Mouse (Mus musculus): ENCODE measurements around the gene Lgsn.
A peak's percentile ranks its signal among the peaks of the same experiment; 100 is the strongest.

The Lgsn gene

DNA sequence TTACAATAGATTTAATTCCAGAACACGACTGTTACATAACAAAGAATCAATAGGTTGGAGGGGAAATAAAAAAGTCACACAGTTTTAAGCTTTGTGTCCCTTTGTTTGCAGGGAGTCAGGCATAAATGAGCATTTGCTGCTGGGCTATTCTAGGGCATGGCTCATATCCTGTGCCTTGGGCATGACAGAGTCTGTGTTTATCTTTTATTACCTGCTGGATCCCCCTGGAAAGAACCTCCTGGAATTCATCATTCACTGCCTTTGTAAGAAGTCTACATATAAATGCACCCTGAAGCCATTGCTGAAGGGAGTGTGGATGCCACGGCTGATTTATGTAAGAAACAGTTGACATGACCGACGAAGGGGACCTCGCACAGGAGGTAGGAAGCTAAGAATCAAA lies at the start of gene Lgsn:
TSS of gene Lgsn (plus strand) at position 301 of the 400 bp plus-strand sequence.
- no peak for TF ChIP-seq POU5F1 (IDR thresholded peaks at IDR 0.05; ENCODE audit: borderline replicate concordance, low read length)
- no peak for TF ChIP-seq NANOG (IDR thresholded peaks at IDR 0.05; ENCODE audit: borderline replicate concordance, low read length)
- no peak for TF ChIP-seq CTCF (conservative IDR thresholded peaks at IDR 0.05; ENCODE audit: low read length)
- Histone ChIP-seq H3K9me3 (ENCODE audit: low read length) (no peaks in the 10 kb centered on the region), H3K36me3 (ENCODE audit: insufficient read depth, low read length) (no peaks in the 10 kb centered on the region), H3K4me3 (replicated peaks; ENCODE audit: low read length) (no peak within 1 kb of the TSS), H3K4me1 (replicated peaks; ENCODE audit: low read depth, low read length) (no peaks in the 10 kb centered on the region), H3K27me3 (ENCODE audit: insufficient read depth, low read length) (no peaks in the 10 kb centered on the region)

GRCm38 (mm10) chr1:31138387-31138786 lies 37.8 kb upstream of the Lgsn start:
- TF ChIP-seq CTCF (conservative IDR thresholded peaks at IDR 0.05; ENCODE audit: low read length), result no peak
- TF ChIP-seq NANOG (IDR thresholded peaks at IDR 0.05; ENCODE audit: borderline replicate concordance, low read length), result no peak
- TF ChIP-seq POU5F1 (IDR thresholded peaks at IDR 0.05; ENCODE audit: borderline replicate concordance, low read length), result no peak
- H3K4me3 ChIP-seq (replicated peaks; ENCODE audit: low read length), result no peak overlapping the region
- no peaks in the 10 kb centered on the region for H3K4me1 ChIP-seq (replicated peaks; ENCODE audit: low read depth, low read length)
- no peaks in the 10 kb centered on the region for H3K36me3 ChIP-seq (ENCODE audit: insufficient read depth, low read length)
- no peaks in the 10 kb centered on the region for H3K9me3 ChIP-seq (ENCODE audit: low read length)
- H3K27me3 ChIP-seq (ENCODE audit: insufficient read depth, low read length), result no peaks in the 10 kb centered on the region

DNA sequence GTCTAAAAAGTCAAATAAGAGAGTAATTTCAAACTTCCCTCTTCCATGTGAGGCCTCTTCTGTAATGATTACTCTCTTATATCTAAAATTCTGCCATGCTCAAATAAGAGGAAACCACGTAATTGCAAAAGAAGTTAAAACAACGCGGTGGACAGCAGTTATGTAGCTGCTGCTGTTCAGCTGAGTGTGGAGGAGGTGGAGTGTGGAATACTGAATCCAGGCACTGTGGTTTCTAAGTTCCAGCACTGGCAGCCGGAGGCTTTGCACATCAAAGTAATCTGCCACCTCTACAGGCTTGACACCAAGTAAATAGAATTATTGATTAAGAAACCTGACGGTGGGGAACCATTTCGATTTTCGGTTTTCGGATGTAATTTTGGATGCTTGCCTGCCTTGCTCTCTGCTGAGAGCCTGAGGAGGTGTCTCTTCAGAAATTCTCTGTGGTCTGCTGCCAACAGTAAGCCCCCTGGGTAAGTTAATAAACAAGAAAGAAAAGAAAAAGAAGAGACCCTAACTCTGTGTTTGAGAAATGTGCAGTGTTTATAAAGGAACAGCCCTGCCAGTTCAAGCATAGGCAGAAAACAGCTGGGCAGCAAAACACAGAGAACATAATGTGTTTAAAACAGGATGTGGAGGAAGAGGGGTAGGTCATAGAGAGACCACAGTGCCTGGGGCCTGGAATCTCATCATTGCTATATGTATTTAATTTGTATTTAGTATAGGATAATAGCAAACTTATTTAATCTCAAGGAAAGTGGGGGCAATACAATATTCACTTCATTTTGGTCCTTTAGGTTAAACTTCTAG lies 33.7 kb upstream of the Lgsn start:
- no peaks in the 10 kb centered on the region for H3K4me1 ChIP-seq (replicated peaks; ENCODE audit: low read depth, low read length)
- H3K9me3 ChIP-seq (ENCODE audit: low read length), result no peaks in the 10 kb centered on the region
- TF ChIP-seq POU5F1 (IDR thresholded peaks at IDR 0.05; ENCODE audit: borderline replicate concordance, low read length) (no peak), NANOG (IDR thresholded peaks at IDR 0.05; ENCODE audit: borderline replicate concordance, low read length) (no peak), CTCF (conservative IDR thresholded peaks at IDR 0.05; ENCODE audit: low read length) (no peak)
- H3K36me3 ChIP-seq (ENCODE audit: insufficient read depth, low read length), result no peaks in the 10 kb centered on the region
- no peaks in the 10 kb centered on the region for H3K27me3 ChIP-seq (ENCODE audit: insufficient read depth, low read length)
- no peak overlapping the region for H3K4me3 ChIP-seq (replicated peaks; ENCODE audit: low read length)

GRCm38 (mm10) chr1:31143571-31143970 lies 32.6 kb upstream of the Lgsn start:
- Histone ChIP-seq H3K4me1 (replicated peaks; ENCODE audit: low read depth, low read length) (no peaks in the 10 kb centered on the region), H3K9me3 (ENCODE audit: low read length) (no peaks in the 10 kb centered on the region), H3K36me3 (ENCODE audit: insufficient read depth, low read length) (no peaks in the 10 kb centered on the region), H3K4me3 (replicated peaks; ENCODE audit: low read length) (no peak overlapping the region), H3K27me3 (ENCODE audit: insufficient read depth, low read length) (no peaks in the 10 kb centered on the region)
- TF ChIP-seq CTCF (conservative IDR thresholded peaks at IDR 0.05; ENCODE audit: low read length) (no peak), POU5F1 (IDR thresholded peaks at IDR 0.05; ENCODE audit: borderline replicate concordance, low read length) (no peak), NANOG (IDR thresholded peaks at IDR 0.05; ENCODE audit: borderline replicate concordance, low read length) (no peak)

DNA sequence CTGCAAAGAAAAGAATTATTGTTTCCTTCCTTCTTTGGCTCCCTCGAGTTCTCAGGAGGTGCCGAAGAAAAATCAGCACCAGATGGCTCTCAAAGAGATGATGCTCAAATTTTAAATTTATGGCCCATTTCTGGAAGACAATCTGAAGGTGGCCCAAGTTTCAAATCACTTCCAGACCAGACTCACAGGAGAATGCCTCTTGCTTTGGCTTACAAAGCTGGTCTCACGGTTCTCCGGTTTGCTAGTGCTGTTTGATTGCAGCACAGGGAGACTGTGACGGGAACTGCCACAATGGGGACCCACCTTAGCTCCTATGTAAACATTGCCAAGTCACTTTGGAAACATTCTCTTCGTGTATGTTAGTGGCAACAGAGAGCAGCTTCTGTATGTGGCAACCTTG lies 26.5 kb upstream of the Lgsn start:
- TF ChIP-seq CTCF (conservative IDR thresholded peaks at IDR 0.05; ENCODE audit: low read length), result no peak
- Histone ChIP-seq H3K4me3 (replicated peaks; ENCODE audit: low read length) (no peak overlapping the region), H3K9me3 (ENCODE audit: low read length) (no peaks in the 10 kb centered on the region), H3K4me1 (replicated peaks; ENCODE audit: low read depth, low read length) (no peaks in the 10 kb centered on the region), H3K36me3 (ENCODE audit: insufficient read depth, low read length) (no peaks in the 10 kb centered on the region), H3K27me3 (ENCODE audit: insufficient read depth, low read length) (no peaks in the 10 kb centered on the region)

DNA sequence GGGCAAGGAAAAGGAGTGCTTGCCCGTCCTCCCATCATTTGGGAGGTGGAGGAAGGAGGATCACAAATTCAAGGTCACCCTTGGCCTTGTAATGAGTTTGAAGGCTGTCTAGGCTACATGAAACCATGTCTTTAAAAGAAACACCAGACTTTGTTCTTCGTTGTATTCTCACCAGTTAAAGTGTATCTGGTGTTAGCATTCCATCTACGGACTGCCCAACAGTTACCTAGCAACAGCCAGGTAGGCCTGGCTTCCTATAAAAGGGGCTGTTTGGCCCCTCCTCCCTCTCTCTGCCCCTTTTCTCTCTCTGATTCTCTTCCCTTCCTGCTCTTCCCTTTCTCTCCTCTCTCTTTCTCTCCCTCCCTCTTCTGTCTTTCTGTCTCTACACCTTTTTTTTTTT lies 25.7 kb upstream of the Lgsn start:
- no peaks in the 10 kb centered on the region for H3K4me1 ChIP-seq (replicated peaks; ENCODE audit: low read depth, low read length)
- H3K36me3 ChIP-seq (ENCODE audit: insufficient read depth, low read length), result no peaks in the 10 kb centered on the region
- no peak for TF ChIP-seq CTCF (conservative IDR thresholded peaks at IDR 0.05; ENCODE audit: low read length)
- no peak for TF ChIP-seq NANOG (IDR thresholded peaks at IDR 0.05; ENCODE audit: borderline replicate concordance, low read length)
- TF ChIP-seq POU5F1 (IDR thresholded peaks at IDR 0.05; ENCODE audit: borderline replicate concordance, low read length), result no peak
- H3K27me3 ChIP-seq (ENCODE audit: insufficient read depth, low read length), result no peaks in the 10 kb centered on the region
- no peak overlapping the region for H3K4me3 ChIP-seq (replicated peaks; ENCODE audit: low read length)
- no peaks in the 10 kb centered on the region for H3K9me3 ChIP-seq (ENCODE audit: low read length)

- Histone ChIP-seq H3K4me3 (replicated peaks; ENCODE audit: low read length) (no peak overlapping the region), H3K36me3 (ENCODE audit: insufficient read depth, low read length) (no peaks in the 10 kb centered on the region), H3K4me1 (replicated peaks; ENCODE audit: low read depth, low read length) (no peaks in the 10 kb centered on the region), H3K9me3 (ENCODE audit: low read length) (no peaks in the 10 kb centered on the region), H3K27me3 (ENCODE audit: insufficient read depth, low read length) (no peaks in the 10 kb centered on the region)
- TF ChIP-seq CTCF (conservative IDR thresholded peaks at IDR 0.05; ENCODE audit: low read length), result no peak
- TF ChIP-seq NANOG (IDR thresholded peaks at IDR 0.05; ENCODE audit: borderline replicate concordance, low read length), result no peak
- no peak for TF ChIP-seq POU5F1 (IDR thresholded peaks at IDR 0.05; ENCODE audit: borderline replicate concordance, low read length)
Observed at GRCm38 (mm10) chr1:31152799-31153426, 23.3 kb upstream of the Lgsn start.

GRCm38 (mm10) chr1:31153793-31154349 lies 22.3 kb upstream of the Lgsn start:
- TF ChIP-seq CTCF (conservative IDR thresholded peaks at IDR 0.05; ENCODE audit: low read length), result peak; percentile 70
- TF ChIP-seq NANOG (IDR thresholded peaks at IDR 0.05; ENCODE audit: borderline replicate concordance, low read length), result no peak
- no peak for TF ChIP-seq POU5F1 (IDR thresholded peaks at IDR 0.05; ENCODE audit: borderline replicate concordance, low read length)
- Histone ChIP-seq H3K4me1 (replicated peaks; ENCODE audit: low read depth, low read length) (no peaks in the 10 kb centered on the region), H3K4me3 (replicated peaks; ENCODE audit: low read length) (no peak overlapping the region), H3K27me3 (ENCODE audit: insufficient read depth, low read length) (no peaks in the 10 kb centered on the region), H3K9me3 (ENCODE audit: low read length) (no peaks in the 10 kb centered on the region), H3K36me3 (ENCODE audit: insufficient read depth, low read length) (no peaks in the 10 kb centered on the region)

All from E14TG2a.4 (cell line).